Mouse (Mus musculus): Measurements from ENCODE around the gene Defb21. TPM values are rescaled to one million over a fixed set of nuclear protein-coding genes. Genes with fewer than 3 reads are reported as not detected.

Defb21 gene
- polyA plus RNA-seq, 1 experiment from 2014 or later: not detected

DNA sequence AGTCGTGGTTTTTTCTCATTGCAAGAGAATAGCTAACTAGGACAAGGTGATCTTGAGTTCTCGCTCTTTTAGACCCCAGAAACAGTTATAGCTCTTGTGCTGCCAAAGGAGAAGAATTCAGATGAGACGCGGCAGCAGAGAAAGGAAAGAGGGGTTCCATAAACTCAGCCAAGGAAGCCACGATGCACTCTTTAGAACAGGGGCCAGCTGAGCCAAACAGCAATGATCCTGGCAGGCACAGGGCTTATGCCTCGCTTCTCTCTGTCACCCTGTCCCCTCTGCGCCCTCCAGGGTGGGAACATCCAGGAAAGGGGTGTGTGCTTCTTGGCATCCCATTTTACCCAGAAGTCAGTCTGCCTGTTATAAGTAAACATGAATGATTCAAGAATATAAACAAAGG is 26.8 kb downstream of the Defb21 start, which contains the start of gene Defb45:
TSS of gene Defb45 (minus strand) at position 101 of the 400 bp plus-strand sequence.
- 73% methylated on average over 7 of the region's 7 CpGs for WGBS
- H3K9ac ChIP-seq (replicated peaks; ENCODE audit: low read depth, low read length): no peak within 1 kb of the TSS
- H3K4me2 ChIP-seq (ENCODE audit: low read depth, low read length): no peak within 1 kb of the TSS

DNA sequence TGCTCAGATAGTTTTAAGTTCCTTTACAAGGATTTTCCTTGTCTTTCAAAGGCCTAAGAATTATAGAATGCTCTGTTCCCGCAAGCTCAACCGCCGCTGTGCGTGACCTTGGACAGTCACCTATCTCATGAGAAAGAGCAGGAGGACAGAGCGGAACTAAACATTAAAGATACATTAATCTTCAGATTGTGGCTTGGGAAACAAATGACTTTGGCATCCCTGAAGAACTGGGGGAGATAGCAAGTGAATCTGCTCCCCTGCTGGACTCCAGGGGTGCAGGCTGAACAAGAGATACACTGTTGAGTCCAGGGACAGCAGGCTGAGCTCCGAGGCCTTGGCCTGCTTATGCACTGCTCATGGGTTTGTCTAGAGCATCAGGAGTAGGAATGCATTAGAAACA is 27.5 kb downstream of the Defb21 start:
- no peaks in the 10 kb centered on the region for H3K36me3 ChIP-seq (ENCODE audit: control insufficient read depth, insufficient read depth, low read length)
- no peak overlapping the region for H3K4me2 ChIP-seq (ENCODE audit: low read depth, low read length)
- no peaks in the 10 kb centered on the region for H3K27me3 ChIP-seq (ENCODE audit: control insufficient read depth, insufficient read depth, low read length)
- H3K27ac ChIP-seq (ENCODE audit: low read depth, low read length): no peak overlapping the region
- H3K9ac ChIP-seq (replicated peaks; ENCODE audit: low read depth, low read length): no peak overlapping the region
- no peaks in the 10 kb centered on the region for H3K4me1 ChIP-seq (ENCODE audit: control insufficient read depth, insufficient read depth, low read length)
- no peak for ATAC-seq (ENCODE audit: low read depth)
- 78% methylated on average over 6 of the region's 6 CpGs for WGBS
- no peaks in the 10 kb centered on the region for H3K9me3 ChIP-seq (ENCODE audit: control insufficient read depth, low read length)
- no peak overlapping the region for H3K4me3 ChIP-seq (ENCODE audit: low read depth, low read length)

More for the DNA sequence above, 26.8 kb downstream of the Defb21 start, which contains the start of gene Defb45:
- no peak within 1 kb of the TSS for H3K27ac ChIP-seq (ENCODE audit: low read depth, low read length)
- H3K9me3 ChIP-seq (ENCODE audit: control insufficient read depth, low read length): no peaks in the 10 kb centered on the region
- H3K27me3 ChIP-seq (ENCODE audit: control insufficient read depth, insufficient read depth, low read length): no peaks in the 10 kb centered on the region
- H3K4me3 ChIP-seq (ENCODE audit: low read depth, low read length): no peak within 1 kb of the TSS
- H3K36me3 ChIP-seq (ENCODE audit: control insufficient read depth, insufficient read depth, low read length): no peaks in the 10 kb centered on the region
- H3K4me1 ChIP-seq (ENCODE audit: control insufficient read depth, insufficient read depth, low read length): no peaks in the 10 kb centered on the region
- no peak for ATAC-seq (ENCODE audit: low read depth)

DNA sequence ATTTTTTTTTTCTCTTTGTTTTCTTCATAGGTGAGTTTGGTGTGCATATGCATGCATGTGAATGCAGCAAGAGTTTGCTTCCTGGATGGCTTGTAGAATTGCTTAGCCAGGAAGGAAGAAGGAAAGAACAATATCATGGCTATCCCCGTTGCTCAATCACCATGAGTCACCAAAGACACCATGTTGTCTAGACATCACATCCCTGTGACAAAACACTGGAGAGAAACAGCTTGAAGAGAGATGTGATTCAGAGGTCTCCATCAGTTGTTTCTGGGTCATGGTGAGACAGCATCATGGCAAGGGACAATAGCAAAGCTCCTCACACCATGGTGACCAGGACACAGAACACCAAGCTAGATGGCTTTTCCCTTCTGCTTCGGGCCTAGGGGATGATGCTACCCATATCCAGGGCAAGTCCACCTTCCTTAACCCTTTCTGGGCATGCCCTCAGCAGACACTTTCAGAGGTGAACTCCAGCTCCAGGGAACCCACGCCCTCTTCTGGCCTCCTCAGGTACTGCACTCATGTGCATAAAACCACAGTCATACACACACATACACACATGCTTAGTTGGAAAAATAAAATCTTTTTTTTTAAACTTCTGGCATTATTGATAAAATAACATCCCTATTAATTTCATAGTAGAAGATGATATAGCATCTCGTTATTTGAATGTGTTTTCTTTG is 28.9 kb downstream of the Defb21 start:
- 76% methylated on average over 4 of the region's 4 CpGs for WGBS
- Histone ChIP-seq H3K36me3 (ENCODE audit: control insufficient read depth, insufficient read depth, low read length) (no peaks in the 10 kb centered on the region), H3K27me3 (ENCODE audit: control insufficient read depth, insufficient read depth, low read length) (no peaks in the 10 kb centered on the region), H3K4me2 (ENCODE audit: low read depth, low read length) (no peak overlapping the region), H3K9me3 (ENCODE audit: control insufficient read depth, low read length) (no peaks in the 10 kb centered on the region), H3K4me3 (ENCODE audit: low read depth, low read length) (no peak overlapping the region), H3K27ac (ENCODE audit: low read depth, low read length) (no peak overlapping the region), H3K4me1 (ENCODE audit: control insufficient read depth, insufficient read depth, low read length) (no peaks in the 10 kb centered on the region), H3K9ac (replicated peaks; ENCODE audit: low read depth, low read length) (no peak overlapping the region)
- ATAC-seq (ENCODE audit: low read depth): no peak

DNA sequence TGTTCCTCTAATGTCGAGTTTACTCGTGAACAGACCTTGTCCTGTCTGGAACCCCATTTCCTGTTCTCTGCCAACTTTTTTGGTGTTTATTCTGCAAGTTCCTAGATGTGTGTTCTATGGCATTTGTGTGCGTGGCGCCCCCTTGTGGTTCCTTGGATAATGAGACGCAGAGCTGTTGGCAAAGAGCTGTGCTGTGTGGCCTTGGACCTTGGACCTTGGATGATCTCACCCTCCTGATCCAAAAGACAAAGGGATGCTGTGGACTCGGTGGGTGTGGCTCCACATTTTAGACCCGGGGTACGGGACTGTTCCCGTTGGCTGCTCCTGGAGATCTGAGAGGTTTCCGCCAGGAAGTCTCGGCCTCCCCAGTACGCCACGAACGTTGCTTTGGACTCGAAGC is 31.5 kb downstream of the Defb21 start, which contains the start of gene Defb36:
TSS of gene Defb36 (plus strand) at position 271 of the 400 bp plus-strand sequence.
- Histone ChIP-seq H3K4me1 (ENCODE audit: control insufficient read depth, insufficient read depth, low read length) (no peaks in the 10 kb centered on the region), H3K9me3 (ENCODE audit: control insufficient read depth, low read length) (no peaks in the 10 kb centered on the region), H3K4me2 (ENCODE audit: low read depth, low read length) (no peak within 1 kb of the TSS), H3K36me3 (ENCODE audit: control insufficient read depth, insufficient read depth, low read length) (no peaks in the 10 kb centered on the region), H3K9ac (replicated peaks; ENCODE audit: low read depth, low read length) (no peak within 1 kb of the TSS), H3K27ac (ENCODE audit: low read depth, low read length) (no peak within 1 kb of the TSS), H3K27me3 (ENCODE audit: control insufficient read depth, insufficient read depth, low read length) (no peaks in the 10 kb centered on the region), H3K4me3 (ENCODE audit: low read depth, low read length) (no peak within 1 kb of the TSS)
- 87% methylated on average over 15 of the region's 15 CpGs for WGBS
- no peak for ATAC-seq (ENCODE audit: low read depth)

DNA sequence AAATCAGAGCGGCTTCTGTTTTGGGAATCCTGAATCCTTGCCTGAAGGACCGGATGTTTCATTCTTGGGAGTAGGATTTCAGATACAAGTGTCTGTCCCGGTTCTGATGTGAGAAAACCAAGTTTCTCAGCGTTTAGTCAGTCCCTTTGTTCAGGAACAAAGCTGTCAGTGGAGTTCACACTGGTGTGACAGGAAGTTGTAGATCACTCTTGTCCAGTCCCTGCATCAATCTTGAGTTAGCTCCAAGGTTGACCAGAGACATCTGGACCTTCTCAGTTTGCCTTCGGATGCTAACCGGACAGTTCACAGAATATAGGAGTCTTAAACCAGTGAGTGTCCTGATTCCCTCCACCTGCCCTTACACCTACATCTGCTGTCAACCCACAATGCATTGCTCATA is 35.2 kb downstream of the Defb21 start:
- Histone ChIP-seq H3K4me2 (ENCODE audit: low read depth, low read length) (no peak overlapping the region), H3K36me3 (ENCODE audit: control insufficient read depth, insufficient read depth, low read length) (no peaks in the 10 kb centered on the region), H3K27ac (ENCODE audit: low read depth, low read length) (no peak overlapping the region), H3K27me3 (ENCODE audit: control insufficient read depth, insufficient read depth, low read length) (no peaks in the 10 kb centered on the region), H3K4me1 (ENCODE audit: control insufficient read depth, insufficient read depth, low read length) (no peaks in the 10 kb centered on the region), H3K9ac (replicated peaks; ENCODE audit: low read depth, low read length) (no peak overlapping the region), H3K4me3 (ENCODE audit: low read depth, low read length) (no peak overlapping the region), H3K9me3 (ENCODE audit: control insufficient read depth, low read length) (no peaks in the 10 kb centered on the region)
- ATAC-seq (ENCODE audit: low read depth): no peak
- 53% methylated on average over 6 of the region's 6 CpGs for WGBS

DNA sequence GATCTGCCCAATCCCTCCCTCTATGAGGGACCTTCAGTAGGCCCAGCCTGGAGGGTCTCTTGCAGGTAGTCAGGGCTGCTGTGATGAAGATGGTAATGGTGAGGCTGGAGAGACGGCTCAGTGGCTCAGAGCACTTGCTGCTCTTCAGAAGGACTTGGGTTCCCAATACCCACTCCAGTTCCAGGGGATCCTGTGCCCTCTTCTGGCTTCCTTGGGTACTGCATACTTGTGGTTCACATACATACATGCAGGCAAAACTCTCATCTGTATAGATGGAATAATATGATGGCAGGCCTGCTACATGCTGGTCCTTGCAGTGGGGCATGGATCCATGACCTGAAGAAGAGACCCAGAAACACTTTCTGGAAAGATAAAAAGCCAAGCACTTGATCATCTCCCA is 36.2 kb downstream of the Defb21 start:
- no peak overlapping the region for H3K27ac ChIP-seq (ENCODE audit: low read depth, low read length)
- no peak overlapping the region for H3K4me3 ChIP-seq (ENCODE audit: low read depth, low read length)
- no peak overlapping the region for H3K4me2 ChIP-seq (ENCODE audit: low read depth, low read length)
- H3K4me1 ChIP-seq (ENCODE audit: control insufficient read depth, insufficient read depth, low read length): no peaks in the 10 kb centered on the region
- ATAC-seq (ENCODE audit: low read depth): no peak
- H3K27me3 ChIP-seq (ENCODE audit: control insufficient read depth, insufficient read depth, low read length): no peaks in the 10 kb centered on the region
- no peak overlapping the region for H3K9ac ChIP-seq (replicated peaks; ENCODE audit: low read depth, low read length)
- H3K9me3 ChIP-seq (ENCODE audit: control insufficient read depth, low read length): no peaks in the 10 kb centered on the region
- H3K36me3 ChIP-seq (ENCODE audit: control insufficient read depth, insufficient read depth, low read length): no peaks in the 10 kb centered on the region
- 86% methylated on average over 1 of the region's 1 CpGs for WGBS

DNA sequence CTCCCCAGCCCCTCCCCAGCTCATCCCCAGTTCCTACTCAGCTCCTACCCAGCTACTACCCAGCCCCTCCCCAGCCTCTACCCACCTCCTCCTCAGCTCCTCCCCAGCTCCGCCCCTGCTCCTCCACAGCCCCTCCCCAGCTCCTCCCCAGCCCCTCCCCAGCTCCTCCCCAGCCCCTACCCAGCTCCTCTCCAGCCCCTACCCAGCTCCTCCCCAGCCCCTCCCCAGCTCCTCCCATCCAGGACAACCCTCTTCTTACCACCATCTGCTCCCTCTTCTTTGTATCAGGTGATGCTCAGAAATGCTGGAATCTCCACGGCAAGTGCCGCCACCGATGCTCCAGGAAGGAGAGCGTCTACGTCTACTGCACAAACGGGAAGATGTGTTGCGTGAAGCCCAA is 39.6 kb downstream of the Defb21 start:
- 42% methylated on average over 7 of the region's 8 CpGs for WGBS
- ATAC-seq (ENCODE audit: low read depth): no peak
- Histone ChIP-seq H3K27ac (ENCODE audit: low read depth, low read length) (no peak overlapping the region), H3K27me3 (ENCODE audit: control insufficient read depth, insufficient read depth, low read length) (no peaks in the 10 kb centered on the region), H3K9me3 (ENCODE audit: control insufficient read depth, low read length) (no peaks in the 10 kb centered on the region), H3K4me3 (ENCODE audit: low read depth, low read length) (no peak overlapping the region), H3K4me1 (ENCODE audit: control insufficient read depth, insufficient read depth, low read length) (no peaks in the 10 kb centered on the region), H3K4me2 (ENCODE audit: low read depth, low read length) (no peak overlapping the region), H3K36me3 (ENCODE audit: control insufficient read depth, insufficient read depth, low read length) (no peaks in the 10 kb centered on the region), H3K9ac (replicated peaks; ENCODE audit: low read depth, low read length) (no peak overlapping the region)

DNA sequence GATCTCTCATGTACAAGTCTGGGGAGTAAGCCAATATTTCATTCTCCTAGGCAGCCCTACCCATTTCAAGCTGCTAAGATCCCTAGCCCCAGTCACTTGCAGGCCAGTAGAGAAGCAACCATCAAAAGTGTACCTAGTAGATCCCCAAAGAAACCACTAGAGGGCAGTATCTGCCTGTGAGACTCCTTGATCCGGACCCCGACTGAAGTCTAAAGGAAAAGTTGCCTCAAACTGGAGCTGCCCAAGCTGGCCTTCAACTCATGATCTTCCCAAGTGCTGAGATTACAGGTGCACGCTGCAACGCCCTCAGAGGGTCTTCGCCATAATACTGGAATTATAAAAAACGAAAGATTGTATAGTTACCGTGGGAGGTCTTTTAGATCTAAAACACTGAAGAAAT is 43.0 kb downstream of the Defb21 start:
- H3K36me3 ChIP-seq (ENCODE audit: control insufficient read depth, insufficient read depth, low read length): no peaks in the 10 kb centered on the region
- no peak overlapping the region for H3K9ac ChIP-seq (replicated peaks; ENCODE audit: low read depth, low read length)
- no peak overlapping the region for H3K4me2 ChIP-seq (ENCODE audit: low read depth, low read length)
- H3K4me1 ChIP-seq (ENCODE audit: control insufficient read depth, insufficient read depth, low read length): no peaks in the 10 kb centered on the region
- WGBS: 9% methylated on average over 7 of the region's 7 CpGs
- H3K9me3 ChIP-seq (ENCODE audit: control insufficient read depth, low read length): no peaks in the 10 kb centered on the region
- peak; percentile 69; the same call in 1 of the 2 replicates for ATAC-seq (ENCODE audit: low read depth)
- no peaks in the 10 kb centered on the region for H3K27me3 ChIP-seq (ENCODE audit: control insufficient read depth, insufficient read depth, low read length)
- H3K4me3 ChIP-seq (ENCODE audit: low read depth, low read length): no peak overlapping the region
- no peak overlapping the region for H3K27ac ChIP-seq (ENCODE audit: low read depth, low read length)

DNA sequence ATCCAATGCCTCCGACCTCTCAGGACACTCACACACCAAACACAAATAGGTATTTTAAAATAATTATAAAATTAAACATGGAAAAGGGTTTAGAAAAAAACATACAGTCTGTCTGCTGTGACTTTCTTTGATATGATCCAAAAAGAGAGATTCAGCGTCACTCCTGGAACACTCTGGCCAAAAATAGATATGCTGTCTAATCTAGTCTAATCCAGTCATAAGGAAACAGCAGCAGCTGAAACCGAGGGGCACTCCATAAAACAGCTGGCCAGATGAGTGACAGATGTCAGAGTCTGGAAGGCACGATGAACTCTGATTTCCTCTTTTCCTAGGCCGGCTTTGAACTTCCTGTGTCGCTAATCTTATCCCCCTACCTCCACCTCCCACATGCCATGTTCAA is 43.9 kb downstream of the Defb21 start:
- H3K36me3 ChIP-seq (ENCODE audit: control insufficient read depth, insufficient read depth, low read length): no peaks in the 10 kb centered on the region
- WGBS: 82% methylated on average over 6 of the region's 6 CpGs
- no peak overlapping the region for H3K9ac ChIP-seq (replicated peaks; ENCODE audit: low read depth, low read length)
- H3K4me2 ChIP-seq (ENCODE audit: low read depth, low read length): no peak overlapping the region
- ATAC-seq (ENCODE audit: low read depth): no peak
- no peaks in the 10 kb centered on the region for H3K4me1 ChIP-seq (ENCODE audit: control insufficient read depth, insufficient read depth, low read length)
- no peak overlapping the region for H3K4me3 ChIP-seq (ENCODE audit: low read depth, low read length)
- no peaks in the 10 kb centered on the region for H3K9me3 ChIP-seq (ENCODE audit: control insufficient read depth, low read length)
- no peak overlapping the region for H3K27ac ChIP-seq (ENCODE audit: low read depth, low read length)
- H3K27me3 ChIP-seq (ENCODE audit: control insufficient read depth, insufficient read depth, low read length): no peaks in the 10 kb centered on the region

All from neural tube, embryonic 14.5 days (tissue).